26 mouse cellular contexts compared by ENCODE assay signal in the genomic region with DNA sequence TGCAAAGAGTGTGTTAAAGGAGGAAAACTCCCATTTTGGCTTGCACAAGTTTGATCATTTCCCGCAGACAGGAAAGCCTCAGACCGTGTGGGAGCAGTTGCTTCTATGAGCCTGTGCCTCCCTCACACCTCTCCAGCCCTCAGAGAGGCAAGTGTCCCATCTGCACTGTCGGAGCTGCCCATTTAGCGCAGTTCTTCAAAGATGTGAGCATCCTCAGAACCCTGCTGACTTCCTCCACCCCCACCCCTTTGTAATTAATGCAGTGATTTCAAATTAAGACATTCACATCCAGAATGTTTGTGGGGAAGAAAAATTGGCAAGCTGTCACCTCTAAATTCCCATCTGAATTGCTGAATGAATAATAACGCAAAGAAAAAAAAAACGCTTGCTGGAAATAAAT. TPM values are rescaled to one million over a fixed set of nuclear protein-coding genes. Genes with fewer than 3 reads are reported as not detected.
DNase-seq lines count a peak whose midpoint lies in the region; TF ChIP-seq lines count a peak whose summit lies in the region.
"Had no signal": no experiment of that assay in that cellular context is flagged by ENCODE, and none has a peak within 500 bp of the region (broad histone marks: within the 10 kb centered on the region; RNA-seq: fewer than 3 reads in every experiment).

No protein-coding gene starts in this region.

- no peak for TF ChIP-seq CTCF in brain, embryonic 14.5 days (IDR thresholded peaks at IDR 0.05; ENCODE audit: borderline replicate concordance, extremely low read depth, insufficient read depth, insufficient read length)

- no peak for TF ChIP-seq POLR2A in brain, embryonic 14.5 days (IDR thresholded peaks at IDR 0.05; ENCODE audit: borderline replicate concordance, extremely low read depth, insufficient read depth, insufficient read length, poor library complexity, severe bottlenecking)

- peak; percentile 13 to 19 for DNase-seq in cerebellum, postnatal 10 days
- no peak for DNase-seq in cerebellum, adult 8-10 months
- DNase-seq in layer of hippocampus, adult 11-12 months (ENCODE audit: low spot score), result peak; percentile 22
- DNase-seq in layer of hippocampus, postnatal 25 days (ENCODE audit: extremely low spot score in 1 of 2, low spot score in 1 of 2), result no peak
- DNase-seq in brain, embryonic 14.5 days (ENCODE audit: low read depth), result peak; percentile 88
- peak; percentile 27 for DNase-seq in layer of hippocampus, adult 9-11 months
- no peak for DNase-seq in thymus, postnatal 25 days
- no peak for DNase-seq in testis, postnatal 14 days (ENCODE audit: low spot score)
- DNase-seq: adrenal gland, adult 2 months; cerebellum, adult 11 months; cerebellum, postnatal 36 days; lung, adult 2 months; lung, postnatal 36 days; right cerebral cortex, postnatal 25 days had no signal

RNA-seq across cellular contexts. Expression of a gene that starts 12.8 kb away (rescaled TPM):
- total RNA-seq in layer of hippocampus, postnatal 25 days (2021), result not detected
- polyA plus RNA-seq in brain, embryonic 14.5 days (2012; rRNA removed), result not detected in 2 replicates
- total RNA-seq: adrenal gland, adult 2 months; G1E; gastrocnemius, postnatal 4 days; heart, postnatal 25 days; layer of hippocampus, postnatal 10 days; left cerebral cortex, postnatal 25 days had no signal
- polyA plus RNA-seq: adrenal gland, adult 2 months; CD4-positive, CD25-positive, alpha-beta regulatory T cell, adult 4 months; embryonic facial prominence, embryonic 10.5 days; G1E; heart, embryonic 12.5 days; intestine, embryonic 14.5 days; kidney, embryonic 16.5 days; liver, embryonic 11.5 days; lung, adult 2 months; stomach, postnatal 0 days had no signal

Comparison
In these comparisons a context has a peak if more than half of its experiments do, and no peak if none do; other contexts are left out.
1. DNase-seq: peak in cerebellum, postnatal 10 days (2 of 2), layer of hippocampus, adult 11-12 months (single experiment), brain, embryonic 14.5 days (single experiment) and layer of hippocampus, adult 9-11 months (single experiment); none in cerebellum, adult 8-10 months (single experiment), layer of hippocampus, postnatal 25 days (0 of 2), thymus, postnatal 25 days (single experiment) and testis, postnatal 14 days (single experiment).